Mouse (Mus musculus) cortical plate, adult 2 months (tissue): ENCODE measurements around the gene Recql.

Source experiments
- CTCF ChIP-seq: fragments of 200-500 bp; IDR thresholded peaks from 2 replicates; pipeline ENCODE4 v1.5.1; 2011; ENCODE audit warnings: mild to moderate bottlenecking, control low read depth, low read length; ENCODE audit not compliant: insufficient read depth; ENCODE audit errors: extremely low read depth
- POLR2A ChIP-seq: fragments of 200-500 bp; IDR thresholded peaks from 2 replicates; pipeline ENCODE4 v1.6.1; 2011; ENCODE audit warnings: mild to moderate bottlenecking, low read length, control low read depth; ENCODE audit not compliant: insufficient read depth; ENCODE audit errors: extremely low read depth

GRCm38 (mm10) chr6:142357106-142357505 lies 29.8 kb downstream of the Recql start:
- TF ChIP-seq POLR2A: no peak
- TF ChIP-seq CTCF: no peak
